Mouse (Mus musculus) stomach, postnatal 0 days (tissue): Measurements from ENCODE around the gene Btn2a2.

ENCODE experiments used
- CTCF ChIP-seq: IDR thresholded peaks from 2 replicates; pipeline ENCODE4 v1.5.1; 2016; ENCODE audit warnings: antibody characterized with exemption, low read depth, mild to moderate bottlenecking, moderate library complexity
- EP300 ChIP-seq: optimal IDR thresholded peaks from 2 replicates; pipeline ENCODE3; 2016; ENCODE audit warnings: antibody characterized with exemption

DNA sequence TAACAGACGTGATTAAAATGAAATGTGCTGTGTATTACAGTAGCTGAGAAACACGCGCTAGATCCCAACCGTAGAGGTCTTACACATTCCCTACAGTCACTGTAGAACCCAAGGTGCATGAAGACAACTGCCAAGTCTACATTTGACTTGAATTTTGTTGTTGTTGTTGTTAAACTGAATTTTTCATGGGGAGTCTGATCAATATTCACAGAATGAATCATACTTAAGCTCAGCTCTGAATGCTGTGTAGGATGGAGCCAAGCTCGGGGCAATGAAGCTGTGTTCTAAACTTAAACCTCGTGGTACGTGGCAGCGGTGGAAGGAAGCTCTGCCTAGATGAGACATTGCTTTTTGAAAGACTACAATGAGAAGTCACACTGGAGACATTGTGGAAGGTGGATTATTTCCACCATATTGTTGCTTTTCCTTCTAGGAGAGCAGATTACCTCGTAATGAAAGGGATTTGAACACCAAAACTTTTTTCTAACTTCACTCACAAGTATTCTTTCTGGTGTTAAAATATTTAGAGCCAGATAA is 13.4 kb upstream of the Btn2a2 start:
- no peak for TF ChIP-seq CTCF
- no peak for TF ChIP-seq EP300
